Mouse (Mus musculus) testis, adult 2 months (tissue): ENCODE measurements around the gene Psat1. TPM values are rescaled to one million over a fixed set of nuclear protein-coding genes. Genes with fewer than 3 reads are reported as not detected.

ENCODE experiments used
- H3K27ac ChIP-seq: fragments of 200-500 bp; 2 replicates; pipeline ENCODE4 v1.5.1; 2012; ENCODE audit warnings: low read depth, low read length; ENCODE audit not compliant: control insufficient read depth, insufficient read depth
- H3K27me3 ChIP-seq: fragments of 200-500 bp; 2 replicates; pipeline ENCODE4 v1.6.1; 2012; ENCODE audit warnings: mild to moderate bottlenecking, low read length, moderate library complexity; ENCODE audit not compliant: control insufficient read depth, insufficient read depth
- H3K36me3 ChIP-seq: fragments of 200-500 bp; 2 replicates; pipeline ENCODE4 v1.6.1; 2012; ENCODE audit warnings: mild to moderate bottlenecking, low read length; ENCODE audit not compliant: control insufficient read depth, insufficient read depth
- H3K4me1 ChIP-seq: fragments of 200-500 bp; 2 replicates; pipeline ENCODE4 v1.6.1; 2012; ENCODE audit warnings: low read length; ENCODE audit not compliant: control insufficient read depth, insufficient read depth
- H3K4me3 ChIP-seq: fragments of 200-500 bp; 2 replicates; pipeline ENCODE4 v1.5.1; 2012; ENCODE audit warnings: low read depth, mild to moderate bottlenecking, low read length, moderate library complexity, mixed read lengths; ENCODE audit not compliant: control insufficient read depth
- CTCF ChIP-seq: fragments of 200-500 bp; IDR thresholded peaks from 2 replicates; pipeline ENCODE4 v1.5.1; 2012; ENCODE audit warnings: low read depth, mild to moderate bottlenecking, inconsistent platforms, low read length, moderate library complexity; ENCODE audit not compliant: control insufficient read depth, insufficient read depth, insufficient replicate concordance
- POLR2A ChIP-seq: fragments of 200-500 bp; IDR thresholded peaks from 2 replicates; pipeline ENCODE4 v1.6.1; 2012; ENCODE audit warnings: low read depth, mild to moderate bottlenecking, inconsistent platforms, low read length, moderate library complexity; ENCODE audit not compliant: control insufficient read depth
- polyA plus RNA-seq: library from polyadenylated mRNA; depleted of rRNA; stranded (reverse); fragments of >200 nt; gene quantifications from 2 replicates; pipeline ENCODE4 v1.2.3, GENCODE M21; 2012; rRNA removed

Gene Psat1
- polyA plus RNA-seq, 1 experiment, result 13.5 TPM

DNA sequence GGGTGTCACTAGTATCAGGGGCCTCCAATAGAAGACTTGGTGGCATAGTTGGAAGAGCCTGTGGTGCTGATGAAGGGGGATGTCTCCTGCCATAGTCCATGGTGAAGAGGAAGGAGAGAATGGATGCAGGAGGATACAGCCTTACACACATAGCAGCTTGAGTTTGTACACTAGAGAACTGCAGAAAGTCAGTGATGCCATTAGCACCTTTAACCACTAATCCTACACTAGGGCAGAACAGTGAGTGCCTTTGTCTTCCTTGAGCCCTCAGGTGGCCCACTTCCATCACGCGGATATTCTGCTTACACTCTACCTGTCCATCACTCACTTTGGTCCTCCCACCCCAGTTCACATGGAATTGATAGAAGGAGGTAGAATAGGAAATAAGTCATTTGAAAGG, 83.0 kb downstream of the Psat1 start:
- TF ChIP-seq POLR2A, result no peak
- no peak for TF ChIP-seq CTCF
- Histone ChIP-seq H3K4me3 (no peak overlapping the region), H3K4me1 (no peaks in the 10 kb centered on the region), H3K27ac (no peak overlapping the region), H3K27me3 (no peaks in the 10 kb centered on the region), H3K36me3 (no peaks in the 10 kb centered on the region)

DNA sequence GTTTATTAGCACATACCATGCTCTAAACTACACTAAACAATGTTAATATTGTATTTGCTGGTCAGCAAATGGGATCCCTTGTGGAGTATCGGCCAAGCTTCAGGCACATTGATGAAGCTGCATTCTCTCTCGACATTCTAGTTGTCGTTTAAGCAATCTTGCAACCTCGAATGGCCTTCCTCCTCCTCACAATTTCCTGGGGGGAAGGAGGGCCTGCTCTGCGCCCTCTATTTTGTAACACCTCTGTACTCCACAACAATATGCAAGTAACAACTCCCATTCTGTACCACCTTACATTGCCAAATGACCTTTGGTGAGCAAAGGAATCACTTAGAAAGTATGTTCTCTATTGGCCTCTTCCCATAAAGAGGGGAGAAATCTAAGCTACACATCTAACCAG, 91.8 kb downstream of the Psat1 start:
- no peak overlapping the region for H3K27ac ChIP-seq
- H3K27me3 ChIP-seq, result no peaks in the 10 kb centered on the region
- no peaks in the 10 kb centered on the region for H3K4me1 ChIP-seq
- no peak overlapping the region for H3K4me3 ChIP-seq
- no peaks in the 10 kb centered on the region for H3K36me3 ChIP-seq
- TF ChIP-seq POLR2A (no peak), CTCF (no peak)

Other genes starting within 250 kb of the Psat1 start
- 4.9 and 5.1 TPM in 2 replicates for gene Cep78, start 37.7 kb upstream of the Psat1 start, polyA plus RNA-seq
- gene Gnaq, start 185.5 kb upstream of the Psat1 start, polyA plus RNA-seq, result 4.5 and 5.5 TPM in 2 replicates